Mouse (Mus musculus) heart, embryonic 12.5 days (tissue): ENCODE measurements around the gene Suox. TPM values are rescaled to one million over a fixed set of nuclear protein-coding genes. Genes with fewer than 3 reads are reported as not detected.
"Not testable (repeated sequence)": the region's sequence is repeated elsewhere in the genome, so short reads cannot be mapped to it uniquely, and the experiment has no call there.

Experiments used
- ATAC-seq: fragments of 200-750 bp; cut with Nextera tagmentation; 2 replicates; pipeline ENCODE4 v1.8.0; 2017; ENCODE audit warnings: moderate TSS enrichment, moderate library complexity; ENCODE audit not compliant: insufficient number of reproducible peaks, low FRiP score
- H3K27ac ChIP-seq: fragments of 300-500 bp; sonication (generic); 2 replicates; pipeline ENCODE4 v1.5.1; 2016; ENCODE audit warnings: mild to moderate bottlenecking, moderate library complexity; ENCODE audit not compliant: poor library complexity, severe bottlenecking
- H3K27me3 ChIP-seq: fragments of 300-500 bp; sonication (generic); replicated peaks from 2 replicates; pipeline ENCODE4 v1.6.1; 2016; ENCODE audit warnings: mild to moderate bottlenecking, moderate library complexity
- H3K36me3 ChIP-seq: fragments of 300-500 bp; sonication (generic); 2 replicates; pipeline ENCODE4 v1.6.1; 2016; ENCODE audit warnings: mild to moderate bottlenecking, moderate library complexity
- H3K4me1 ChIP-seq: fragments of 300-500 bp; sonication (generic); replicated peaks from 2 replicates; pipeline ENCODE4 v1.6.1; 2016; ENCODE audit warnings: mild to moderate bottlenecking
- H3K4me2 ChIP-seq: fragments of 300-500 bp; sonication (generic); 2 replicates; pipeline ENCODE4 v1.6.1; 2016; ENCODE audit warnings: mild to moderate bottlenecking, moderate library complexity
- H3K4me3 ChIP-seq: fragments of 300-500 bp; sonication (generic); 2 replicates; pipeline ENCODE4 v1.5.1; 2016; ENCODE audit warnings: mild to moderate bottlenecking
- H3K9ac ChIP-seq: fragments of 300-500 bp; sonication (generic); 2 replicates; pipeline ENCODE4 v1.6.1; 2016; ENCODE audit warnings: mild to moderate bottlenecking, moderate library complexity
- H3K9me3 ChIP-seq: fragments of 300-500 bp; sonication (generic); replicated peaks from 2 replicates; pipeline ENCODE4 v1.6.1; 2016; ENCODE audit warnings: mild to moderate bottlenecking, moderate library complexity
- WGBS: fragments of 180-500 bp; shearing (Covaris S2); methylation state at CpG from one replicate; pipeline ENCODE4 v1.1.7; 2016; 5-methylcytosine and 5-hydroxymethylcytosine counted together
- polyA plus RNA-seq: library from polyadenylated mRNA; unstranded; fragments of >200 nt; fragmentation: Nextera tagmentation; extraction: Ambion mirVana; gene quantifications from 2 replicates; pipeline ENCODE4 v1.2.1, GENCODE M21; 2016

Gene Suox
- polyA plus RNA-seq = 10.7 and 12.8 TPM in 2 replicates

GRCm38 (mm10) chr10:128673763-128674468 is at the start of gene Suox:
TSS of gene Suox (minus strand) at chr10:128674073.
- peak; percentile 96 for ATAC-seq
- Histone ChIP-seq H3K9ac (peak within 1 kb of the TSS; percentile 72), H3K27me3 (peaks cover 7% of the 10 kb centered on the region; the same call in 1 of the 2 replicates), H3K4me3 (peak within 1 kb of the TSS; percentile 79), H3K4me1 (no peaks in the 10 kb centered on the region; the same call in 1 of the 2 replicates), H3K36me3 (peaks cover 7% of the 10 kb centered on the region; the same call in 1 of the 2 replicates), H3K4me2 (peak within 1 kb of the TSS; percentile 95), H3K9me3 (no peaks in the 10 kb centered on the region), H3K27ac (peak within 1 kb of the TSS; percentile 55; the same call in 1 of the 2 replicates)
- under 1% methylated on average over 60 of the region's 60 CpGs for WGBS

DNA sequence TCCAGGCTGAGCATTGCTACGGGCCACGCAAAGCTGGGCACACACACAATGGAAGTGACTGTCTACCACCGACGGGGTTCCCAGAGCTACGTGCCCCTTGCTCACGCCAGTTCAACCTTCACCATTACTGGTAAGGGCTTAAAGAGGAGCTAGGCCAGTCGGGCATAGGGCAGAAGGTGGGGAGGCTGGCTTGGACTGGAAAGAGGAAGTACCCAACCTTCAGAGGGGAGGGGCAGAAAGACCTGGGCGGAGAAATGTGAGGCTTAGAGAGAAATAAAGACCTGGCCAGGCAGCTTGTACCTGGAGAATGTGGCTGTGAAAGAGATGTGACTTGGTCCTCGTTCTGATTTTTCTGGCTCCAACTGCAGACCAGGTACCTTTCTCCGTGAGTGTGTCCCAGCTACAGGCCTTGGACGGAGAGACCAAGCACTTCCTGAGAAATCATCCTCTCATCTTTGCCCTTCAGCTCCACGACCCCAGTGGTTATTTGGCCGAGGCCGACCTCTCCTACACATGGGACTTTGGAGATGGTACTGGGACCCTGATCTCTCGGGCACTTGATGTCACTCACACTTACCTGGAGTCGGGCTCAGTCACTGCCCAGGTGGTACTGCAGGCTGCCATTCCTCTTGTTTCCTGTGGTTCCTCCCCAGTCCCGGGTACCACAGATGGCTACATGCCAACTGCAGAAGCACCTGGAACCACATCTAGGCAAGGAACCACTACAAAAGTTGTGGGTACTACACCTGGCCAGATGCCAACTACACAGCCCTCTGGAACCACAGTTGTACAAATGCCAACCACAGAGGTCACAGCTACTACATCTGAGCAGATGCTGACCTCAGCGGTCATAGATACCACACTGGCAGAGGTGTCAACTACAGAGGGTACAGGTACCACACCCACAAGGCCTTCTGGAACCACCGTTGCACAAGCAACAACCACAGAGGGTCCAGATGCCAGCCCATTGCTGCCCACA is 42.0 kb upstream of the Suox start:
- no peak overlapping the region for H3K4me3 ChIP-seq
- ATAC-seq = no peak
- 81% methylated on average over 19 of the region's 19 CpGs for whole genome bisulfite sequencing
- no peaks in the 10 kb centered on the region for H3K9me3 ChIP-seq
- no peaks in the 10 kb centered on the region for H3K4me1 ChIP-seq
- no peak overlapping the region for H3K4me2 ChIP-seq
- no peak overlapping the region for H3K27ac ChIP-seq
- H3K9ac ChIP-seq = no peak overlapping the region
- H3K36me3 ChIP-seq = no peaks in the 10 kb centered on the region
- 0 out of 2 replicates have a peak, but pooled peaks cover 5% of the 10 kb centered on the region for H3K27me3 ChIP-seq

- H3K9ac ChIP-seq, H3K36me3 ChIP-seq, H3K4me1 ChIP-seq, ATAC-seq, H3K27me3 ChIP-seq, H3K9me3 ChIP-seq, H3K27ac ChIP-seq, H3K4me2 ChIP-seq, H3K4me3 ChIP-seq: not testable (repeated sequence)
- 87% methylated on average over 7 of the region's 7 CpGs for WGBS
Observed at GRCm38 (mm10) chr10:128711318-128711717, 37.4 kb upstream of the Suox start.

GRCm38 (mm10) chr10:128705317-128705693 is 31.4 kb upstream of the Suox start:
- H3K36me3 ChIP-seq = peaks cover 27% of the 10 kb centered on the region
- H3K27me3 ChIP-seq = no peaks in the 10 kb centered on the region
- ATAC-seq = 0 out of 2 replicates have a peak, but pooled peaks have one; percentile 5
- H3K9ac ChIP-seq = peak overlapping the region; percentile 65
- WGBS = 9% methylated on average over 11 of the region's 11 CpGs
- peak overlapping the region; percentile 99; the same call in 1 of the 2 replicates for H3K27ac ChIP-seq
- H3K9me3 ChIP-seq = no peaks in the 10 kb centered on the region
- peak overlapping the region; percentile 89 for H3K4me2 ChIP-seq
- H3K4me1 ChIP-seq = peaks cover 25% of the 10 kb centered on the region
- H3K4me3 ChIP-seq = peak overlapping the region; percentile 94

GRCm38 (mm10) chr10:128704491-128705316 is 30.8 kb upstream of the Suox start, which contains the start of gene Cdk2:
TSS of gene Cdk2 (minus strand) at chr10:128705031.
- WGBS = under 1% methylated on average over 61 of the region's 62 CpGs
- peak; percentile 95 for ATAC-seq
- peak within 1 kb of the TSS; percentile 89 for H3K4me2 ChIP-seq
- no peaks in the 10 kb centered on the region for H3K27me3 ChIP-seq
- no peaks in the 10 kb centered on the region for H3K9me3 ChIP-seq
- peak within 1 kb of the TSS; percentile 79 for H3K9ac ChIP-seq
- peaks cover 32% of the 10 kb centered on the region for H3K36me3 ChIP-seq
- H3K4me3 ChIP-seq = peak within 1 kb of the TSS; percentile 94
- H3K27ac ChIP-seq = peak within 1 kb of the TSS; percentile 99
- H3K4me1 ChIP-seq = peaks cover 27% of the 10 kb centered on the region

- H3K27ac ChIP-seq = peak within 1 kb of the TSS; percentile 99
- no peaks in the 10 kb centered on the region for H3K27me3 ChIP-seq
- peak within 1 kb of the TSS; percentile 94 for H3K4me3 ChIP-seq
- WGBS = 24% methylated on average over 4 of the region's 4 CpGs
- H3K4me1 ChIP-seq = peaks cover 36% of the 10 kb centered on the region
- peaks cover 41% of the 10 kb centered on the region for H3K36me3 ChIP-seq
- ATAC-seq = no peak
- H3K4me2 ChIP-seq = peak within 1 kb of the TSS; percentile 89
- H3K9ac ChIP-seq = peak within 1 kb of the TSS; percentile 79
- no peaks in the 10 kb centered on the region for H3K9me3 ChIP-seq
Observed at GRCm38 (mm10) chr10:128703895-128704294, 30.0 kb upstream of the Suox start, which contains the start of gene Pmel. TSS of gene Pmel (plus strand) at chr10:128704195.

GRCm38 (mm10) chr10:128702328-128703007 is 28.6 kb upstream of the Suox start:
- no peaks in the 10 kb centered on the region for H3K9me3 ChIP-seq
- no peak for ATAC-seq
- no peaks in the 10 kb centered on the region for H3K27me3 ChIP-seq
- H3K4me3 ChIP-seq = no peak overlapping the region
- peaks cover 49% of the 10 kb centered on the region for H3K36me3 ChIP-seq
- WGBS = 56% methylated on average over 6 of the region's 6 CpGs
- H3K27ac ChIP-seq = no peak overlapping the region
- peak overlapping the region; percentile 89 for H3K4me2 ChIP-seq
- H3K4me1 ChIP-seq = peaks cover 41% of the 10 kb centered on the region
- no peak overlapping the region for H3K9ac ChIP-seq

GRCm38 (mm10) chr10:128700712-128701111 is 26.8 kb upstream of the Suox start:
- 92% methylated on average over 5 of the region's 5 CpGs for WGBS
- Histone ChIP-seq H3K36me3 (peaks cover 52% of the 10 kb centered on the region), H3K9me3 (no peaks in the 10 kb centered on the region), H3K9ac (no peak overlapping the region), H3K4me2 (no peak overlapping the region), H3K4me3 (no peak overlapping the region), H3K27me3 (no peaks in the 10 kb centered on the region), H3K4me1 (peaks cover 37% of the 10 kb centered on the region), H3K27ac (no peak overlapping the region)
- ATAC-seq = no peak

- WGBS = 43% methylated on average over 11 of the region's 11 CpGs
- Histone ChIP-seq H3K9me3 (no peaks in the 10 kb centered on the region), H3K4me3 (no peak overlapping the region), H3K4me1 (peaks cover 38% of the 10 kb centered on the region), H3K9ac (peak overlapping the region; percentile 22; the same call in 1 of the 2 replicates), H3K27me3 (no peaks in the 10 kb centered on the region), H3K4me2 (no peak overlapping the region), H3K27ac (peak overlapping the region; percentile 31; the same call in 1 of the 2 replicates), H3K36me3 (peaks cover 52% of the 10 kb centered on the region)
- no peak for ATAC-seq
Observed at GRCm38 (mm10) chr10:128699611-128700010, 25.7 kb upstream of the Suox start.

DNA sequence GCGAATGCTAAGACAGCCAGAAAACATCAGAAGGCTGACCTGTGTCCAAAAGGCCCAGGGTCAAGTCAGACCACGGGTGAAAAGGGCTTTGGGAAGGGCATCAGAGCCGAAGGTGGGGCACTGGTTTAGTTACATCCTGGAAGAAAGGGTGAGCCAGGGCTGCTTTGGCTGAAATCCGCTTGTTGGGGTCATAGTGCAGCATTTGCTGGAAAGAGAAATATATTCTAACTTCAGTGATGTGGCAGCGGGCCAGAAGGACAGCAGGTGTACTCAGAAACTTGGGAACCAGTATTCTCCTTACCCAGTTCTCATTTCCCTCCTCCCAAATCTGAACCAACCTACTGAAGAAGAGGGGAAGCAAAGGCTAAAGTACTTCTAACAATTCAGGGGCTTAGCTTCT is 25.1 kb upstream of the Suox start:
- no peaks in the 10 kb centered on the region for H3K9me3 ChIP-seq
- 0 out of 2 replicates have a peak overlapping the region, but pooled peaks have one; percentile 22 for H3K9ac ChIP-seq
- no peak for ATAC-seq
- H3K4me2 ChIP-seq = no peak overlapping the region
- H3K27me3 ChIP-seq = no peaks in the 10 kb centered on the region
- no peak overlapping the region for H3K4me3 ChIP-seq
- peak overlapping the region; percentile 20; the same call in 1 of the 2 replicates for H3K27ac ChIP-seq
- peaks cover 39% of the 10 kb centered on the region for H3K4me1 ChIP-seq
- WGBS = 81% methylated on average over 5 of the region's 5 CpGs
- H3K36me3 ChIP-seq = peaks cover 52% of the 10 kb centered on the region
